Mouse (Mus musculus): ENCODE results near the gene Lrp4.

DNA sequence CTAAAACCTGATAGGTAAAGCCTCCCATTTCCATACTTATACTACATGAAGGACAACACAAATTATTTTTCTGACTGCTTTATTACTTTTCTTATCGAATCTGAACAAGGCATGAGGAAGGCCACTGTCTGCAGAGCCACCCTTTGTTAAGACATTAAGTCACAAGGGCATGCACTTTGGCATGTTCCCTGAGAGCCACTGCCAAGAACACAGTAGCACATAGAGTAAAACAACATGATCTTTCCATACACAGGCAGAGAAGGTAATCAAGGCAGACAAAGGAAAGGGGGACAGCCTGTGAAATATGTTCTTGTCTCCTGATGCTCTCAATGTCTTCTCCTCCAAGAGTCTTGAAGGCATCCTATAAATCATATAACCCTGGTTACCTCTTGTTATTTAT is 43.5 kb upstream of the Lrp4 start:
- no peak for TF ChIP-seq EP300 (optimal IDR thresholded peaks at IDR 0.05)
- no peak for TF ChIP-seq CTCF (IDR thresholded peaks at IDR 0.05; ENCODE audit: low read depth)
